13 mouse cellular contexts compared by ENCODE assay signal in the genomic region with DNA sequence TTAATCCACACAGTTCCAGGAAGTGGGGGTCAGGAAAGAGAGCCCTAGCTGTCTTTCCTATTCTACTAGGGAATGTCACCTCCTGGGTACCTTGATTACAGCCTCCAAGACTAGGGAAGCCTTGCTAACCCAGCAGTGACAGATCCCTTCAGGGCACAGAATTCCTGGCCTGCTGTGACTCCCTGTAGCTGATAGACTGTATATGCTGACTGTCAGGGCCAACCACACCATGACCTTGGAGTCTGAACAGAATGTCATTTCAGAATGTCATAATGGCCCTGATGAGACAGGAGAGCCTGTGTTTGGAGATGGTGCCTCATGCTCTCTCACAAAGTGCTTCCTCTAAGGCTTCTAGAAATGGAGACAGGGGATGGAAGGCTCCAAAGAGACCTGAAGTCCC.
"Had no signal": no experiment of that assay in that cellular context is flagged by ENCODE, and none has a peak within 500 bp of the region (broad histone marks: within the 10 kb centered on the region; RNA-seq: fewer than 3 reads in every experiment).

No protein-coding gene starts in this region.

- H3K27me3 ChIP-seq: liver, embryonic 15.5 days; neural tube, embryonic 12.5 days had no signal

- H3K4me1 ChIP-seq: neural tube, embryonic 12.5 days had no signal

- H3K4me3 ChIP-seq: layer of hippocampus, adult 2 months; liver, embryonic 15.5 days; neural tube, embryonic 12.5 days had no signal

- H3K27ac ChIP-seq: kidney, postnatal 0 days; layer of hippocampus, adult 2 months; liver, embryonic 15.5 days; neural tube, embryonic 12.5 days; stomach, postnatal 0 days had no signal

- H3K4me2 ChIP-seq: liver, embryonic 11.5 days; liver, embryonic 15.5 days; neural tube, embryonic 12.5 days had no signal

- ATAC-seq: lung, postnatal 0 days had no signal

- H3K36me3 ChIP-seq: liver, embryonic 15.5 days; neural tube, embryonic 12.5 days had no signal

- H3K9me3 ChIP-seq: liver, embryonic 15.5 days; neural tube, embryonic 12.5 days had no signal

- DNase-seq: kidney, postnatal 4 days; left cerebral cortex, postnatal 4 days; lung, adult 2 months; lung, postnatal 36 days; midbrain, embryonic 14.5 days; thymus, postnatal 4 days had no signal

- H3K9ac ChIP-seq: liver, embryonic 15.5 days; neural tube, embryonic 12.5 days had no signal
